Mouse (Mus musculus) kidney, adult 2 months (tissue): ENCODE measurements around the gene Gm13119.

Experiments used
- CTCF ChIP-seq: fragments of 200-500 bp; conservative IDR thresholded peaks from 2 replicates; pipeline ENCODE4 v1.5.1; 2011; ENCODE audit warnings: low read depth, mild to moderate bottlenecking, control low read depth, low read length, moderate library complexity, mixed read lengths; ENCODE audit not compliant: insufficient read depth, insufficient read length
- POLR2A ChIP-seq: fragments of 200-500 bp; IDR thresholded peaks from one replicate; pipeline ENCODE4 v1.6.1; 2011; ENCODE audit warnings: low read depth, low read length, control low read depth

- TF ChIP-seq CTCF (no peak), POLR2A (no peak)
Measured at GRCm38 (mm10) chr4:144402712-144403111, 45.0 kb downstream of the Gm13119 start.
